Mouse (Mus musculus): ENCODE data around the gene Gm10645. TPM values are rescaled to one million over a fixed set of nuclear protein-coding genes. Genes with fewer than 3 reads are reported as not detected.

Gene Gm10645
- polyA plus RNA-seq, 1 experiment from 2014 or later, result 5.6 TPM

DNA sequence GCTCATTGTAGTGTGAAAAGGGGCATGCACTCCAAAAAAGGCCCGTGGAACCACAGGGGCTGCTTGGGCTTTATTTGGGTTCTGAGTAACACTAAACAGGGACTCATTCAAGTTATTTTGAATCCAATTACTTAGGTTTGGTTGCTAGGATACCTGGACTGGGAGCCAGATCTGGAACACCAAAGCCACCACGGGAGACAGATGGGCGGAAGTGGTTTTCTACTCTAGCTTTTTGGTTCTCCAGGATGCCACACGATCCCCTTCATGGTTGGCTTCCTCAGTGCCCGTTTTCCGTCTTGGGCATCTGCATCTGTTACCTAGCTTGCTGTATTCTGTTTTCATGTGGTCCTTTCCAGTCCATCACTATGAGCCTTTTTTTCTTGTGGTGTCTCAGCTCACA lies 30.1 kb upstream of the Gm10645 start:
- no peak for ATAC-seq (ENCODE audit: insufficient number of reproducible peaks, insufficient read depth, low FRiP score, low read depth)
- Histone ChIP-seq H3K9me3 (ENCODE audit: control insufficient read depth, low read depth, low read length) (no peaks in the 10 kb centered on the region), H3K9ac (replicated peaks; ENCODE audit: low read depth, low read length) (no peak overlapping the region), H3K27me3 (ENCODE audit: control insufficient read depth, insufficient read depth, low read length) (no peaks in the 10 kb centered on the region), H3K27ac (ENCODE audit: low read length) (no peak overlapping the region), H3K4me2 (replicated peaks; ENCODE audit: low read depth, low read length) (no peak overlapping the region), H3K36me3 (ENCODE audit: control insufficient read depth, insufficient read depth, low read length) (no peaks in the 10 kb centered on the region), H3K4me3 (ENCODE audit: low read depth, low read length) (no peak overlapping the region), H3K4me1 (ENCODE audit: control insufficient read depth, insufficient read depth, low read length) (peaks cover 17% of the 10 kb centered on the region)
- WGBS, result 81% methylated on average over 6 of the region's 6 CpGs

- Histone ChIP-seq H3K36me3 (ENCODE audit: control insufficient read depth, insufficient read depth, low read length) (no peaks in the 10 kb centered on the region), H3K27ac (ENCODE audit: low read length) (no peak overlapping the region), H3K4me1 (ENCODE audit: control insufficient read depth, insufficient read depth, low read length) (peaks cover 8% of the 10 kb centered on the region), H3K4me2 (replicated peaks; ENCODE audit: low read depth, low read length) (no peak overlapping the region), H3K9me3 (ENCODE audit: control insufficient read depth, low read depth, low read length) (no peaks in the 10 kb centered on the region), H3K9ac (replicated peaks; ENCODE audit: low read depth, low read length) (no peak overlapping the region), H3K27me3 (ENCODE audit: control insufficient read depth, insufficient read depth, low read length) (no peaks in the 10 kb centered on the region), H3K4me3 (ENCODE audit: low read depth, low read length) (no peak overlapping the region)
- WGBS, result 59% methylated on average over 4 of the region's 4 CpGs
- ATAC-seq (ENCODE audit: insufficient number of reproducible peaks, insufficient read depth, low FRiP score, low read depth), result no peak
These were observed 23.6 kb upstream of the Gm10645 start for GRCm38 (mm10) chr8:83189538-83190095.

DNA sequence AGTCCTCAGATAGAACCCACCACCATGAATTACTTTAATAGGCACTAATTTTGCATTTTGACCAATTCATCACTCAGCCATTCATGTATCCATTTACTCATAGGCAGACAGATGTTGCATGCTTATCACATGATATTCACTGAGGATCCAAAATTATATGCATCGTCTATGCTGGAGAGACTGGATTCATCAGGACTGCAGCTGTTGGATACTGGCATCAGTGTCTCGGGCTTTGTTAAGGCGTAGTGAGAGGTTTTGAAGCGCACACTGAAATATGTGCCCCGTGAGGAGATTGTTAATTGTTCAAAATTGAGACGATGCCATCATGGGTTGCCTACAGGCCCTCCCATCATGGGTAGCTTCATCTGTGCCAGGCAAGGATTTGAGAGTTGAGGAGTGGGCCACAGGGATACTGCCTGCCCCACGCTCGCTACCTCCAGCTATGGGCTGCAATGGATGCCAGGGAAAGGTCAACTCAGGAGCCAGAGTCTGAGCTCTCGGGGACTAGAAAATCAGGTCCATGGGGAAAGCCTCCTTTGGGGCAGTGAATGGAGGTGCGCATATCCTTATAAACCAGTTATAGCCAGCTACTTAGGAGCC lies 21.5 kb upstream of the Gm10645 start:
- 88% methylated on average over 10 of the region's 10 CpGs for WGBS
- Histone ChIP-seq H3K9me3 (ENCODE audit: control insufficient read depth, low read depth, low read length) (no peaks in the 10 kb centered on the region), H3K4me2 (replicated peaks; ENCODE audit: low read depth, low read length) (no peak overlapping the region), H3K4me1 (ENCODE audit: control insufficient read depth, insufficient read depth, low read length) (peaks cover 25% of the 10 kb centered on the region), H3K4me3 (ENCODE audit: low read depth, low read length) (no peak overlapping the region), H3K27me3 (ENCODE audit: control insufficient read depth, insufficient read depth, low read length) (no peaks in the 10 kb centered on the region), H3K27ac (ENCODE audit: low read length) (no peak overlapping the region), H3K36me3 (ENCODE audit: control insufficient read depth, insufficient read depth, low read length) (no peaks in the 10 kb centered on the region), H3K9ac (replicated peaks; ENCODE audit: low read depth, low read length) (no peak overlapping the region)
- ATAC-seq (ENCODE audit: insufficient number of reproducible peaks, insufficient read depth, low FRiP score, low read depth), result no peak

DNA sequence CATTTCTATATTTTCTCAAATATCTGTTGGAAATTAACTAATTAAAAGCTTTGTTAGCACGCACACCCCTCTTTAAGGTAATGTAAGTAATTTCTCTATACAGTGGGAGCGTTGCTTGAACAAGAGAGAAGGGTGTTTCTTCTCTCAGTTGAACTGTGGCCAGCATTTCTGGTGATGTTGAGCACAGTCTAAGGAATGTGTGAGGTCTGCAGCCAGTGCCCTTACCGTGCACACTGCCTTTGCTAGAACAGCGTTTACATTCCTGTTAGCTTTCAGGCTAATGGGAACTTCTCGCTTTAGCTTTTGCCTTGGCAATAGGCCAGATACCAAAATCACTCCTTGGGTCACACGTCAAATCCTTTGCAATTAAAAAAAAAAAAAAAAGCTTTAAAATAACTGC lies 20.4 kb upstream of the Gm10645 start:
- Histone ChIP-seq H3K9me3 (ENCODE audit: control insufficient read depth, low read depth, low read length) (no peaks in the 10 kb centered on the region), H3K36me3 (ENCODE audit: control insufficient read depth, insufficient read depth, low read length) (no peaks in the 10 kb centered on the region), H3K4me3 (ENCODE audit: low read depth, low read length) (no peak overlapping the region), H3K4me2 (replicated peaks; ENCODE audit: low read depth, low read length) (no peak overlapping the region), H3K27me3 (ENCODE audit: control insufficient read depth, insufficient read depth, low read length) (no peaks in the 10 kb centered on the region), H3K27ac (ENCODE audit: low read length) (no peak overlapping the region), H3K9ac (replicated peaks; ENCODE audit: low read depth, low read length) (no peak overlapping the region), H3K4me1 (ENCODE audit: control insufficient read depth, insufficient read depth, low read length) (peaks cover 27% of the 10 kb centered on the region)
- ATAC-seq (ENCODE audit: insufficient number of reproducible peaks, insufficient read depth, low FRiP score, low read depth), result 0 out of 2 replicates have a peak, but pooled peaks have one; percentile 30
- WGBS, result 23% methylated on average over 6 of the region's 6 CpGs

GRCm38 (mm10) chr8:83182784-83183183 lies 16.8 kb upstream of the Gm10645 start:
- H3K4me1 ChIP-seq (ENCODE audit: control insufficient read depth, insufficient read depth, low read length), result peaks cover 36% of the 10 kb centered on the region
- H3K27me3 ChIP-seq (ENCODE audit: control insufficient read depth, insufficient read depth, low read length), result no peaks in the 10 kb centered on the region
- no peak overlapping the region for H3K4me3 ChIP-seq (ENCODE audit: low read depth, low read length)
- no peaks in the 10 kb centered on the region for H3K36me3 ChIP-seq (ENCODE audit: control insufficient read depth, insufficient read depth, low read length)
- H3K4me2 ChIP-seq (replicated peaks; ENCODE audit: low read depth, low read length), result no peak overlapping the region
- no peaks in the 10 kb centered on the region for H3K9me3 ChIP-seq (ENCODE audit: control insufficient read depth, low read depth, low read length)
- WGBS, result 57% methylated on average over 5 of the region's 5 CpGs
- ATAC-seq (ENCODE audit: insufficient number of reproducible peaks, insufficient read depth, low FRiP score, low read depth), result no peak
- peak overlapping the region; percentile 92 for H3K27ac ChIP-seq (ENCODE audit: low read length)
- no peak overlapping the region for H3K9ac ChIP-seq (replicated peaks; ENCODE audit: low read depth, low read length)

GRCm38 (mm10) chr8:83181851-83182482 lies 16.0 kb upstream of the Gm10645 start:
- ATAC-seq (ENCODE audit: insufficient number of reproducible peaks, insufficient read depth, low FRiP score, low read depth), result peak; percentile 66
- 23% methylated on average over 6 of the region's 6 CpGs for WGBS
- peak overlapping the region; percentile 92 for H3K27ac ChIP-seq (ENCODE audit: low read length)
- H3K36me3 ChIP-seq (ENCODE audit: control insufficient read depth, insufficient read depth, low read length), result no peaks in the 10 kb centered on the region
- H3K4me3 ChIP-seq (ENCODE audit: low read depth, low read length), result no peak overlapping the region
- no peak overlapping the region for H3K9ac ChIP-seq (replicated peaks; ENCODE audit: low read depth, low read length)
- H3K9me3 ChIP-seq (ENCODE audit: control insufficient read depth, low read depth, low read length), result no peaks in the 10 kb centered on the region
- no peak overlapping the region for H3K4me2 ChIP-seq (replicated peaks; ENCODE audit: low read depth, low read length)
- peaks cover 41% of the 10 kb centered on the region for H3K4me1 ChIP-seq (ENCODE audit: control insufficient read depth, insufficient read depth, low read length)
- H3K27me3 ChIP-seq (ENCODE audit: control insufficient read depth, insufficient read depth, low read length), result no peaks in the 10 kb centered on the region

GRCm38 (mm10) chr8:83178228-83178742 lies 12.3 kb upstream of the Gm10645 start:
- Histone ChIP-seq H3K4me1 (ENCODE audit: control insufficient read depth, insufficient read depth, low read length) (peaks cover 28% of the 10 kb centered on the region), H3K9me3 (ENCODE audit: control insufficient read depth, low read depth, low read length) (no peaks in the 10 kb centered on the region), H3K36me3 (ENCODE audit: control insufficient read depth, insufficient read depth, low read length) (no peaks in the 10 kb centered on the region), H3K4me2 (replicated peaks; ENCODE audit: low read depth, low read length) (0 out of 2 replicates have a peak overlapping the region, but pooled peaks have one; percentile 10), H3K27me3 (ENCODE audit: control insufficient read depth, insufficient read depth, low read length) (no peaks in the 10 kb centered on the region), H3K4me3 (ENCODE audit: low read depth, low read length) (no peak overlapping the region), H3K9ac (replicated peaks; ENCODE audit: low read depth, low read length) (no peak overlapping the region), H3K27ac (ENCODE audit: low read length) (peak overlapping the region; percentile 82)
- ATAC-seq (ENCODE audit: insufficient number of reproducible peaks, insufficient read depth, low FRiP score, low read depth), result peak; percentile 40
- 5% methylated on average over 9 of the region's 9 CpGs for WGBS

DNA sequence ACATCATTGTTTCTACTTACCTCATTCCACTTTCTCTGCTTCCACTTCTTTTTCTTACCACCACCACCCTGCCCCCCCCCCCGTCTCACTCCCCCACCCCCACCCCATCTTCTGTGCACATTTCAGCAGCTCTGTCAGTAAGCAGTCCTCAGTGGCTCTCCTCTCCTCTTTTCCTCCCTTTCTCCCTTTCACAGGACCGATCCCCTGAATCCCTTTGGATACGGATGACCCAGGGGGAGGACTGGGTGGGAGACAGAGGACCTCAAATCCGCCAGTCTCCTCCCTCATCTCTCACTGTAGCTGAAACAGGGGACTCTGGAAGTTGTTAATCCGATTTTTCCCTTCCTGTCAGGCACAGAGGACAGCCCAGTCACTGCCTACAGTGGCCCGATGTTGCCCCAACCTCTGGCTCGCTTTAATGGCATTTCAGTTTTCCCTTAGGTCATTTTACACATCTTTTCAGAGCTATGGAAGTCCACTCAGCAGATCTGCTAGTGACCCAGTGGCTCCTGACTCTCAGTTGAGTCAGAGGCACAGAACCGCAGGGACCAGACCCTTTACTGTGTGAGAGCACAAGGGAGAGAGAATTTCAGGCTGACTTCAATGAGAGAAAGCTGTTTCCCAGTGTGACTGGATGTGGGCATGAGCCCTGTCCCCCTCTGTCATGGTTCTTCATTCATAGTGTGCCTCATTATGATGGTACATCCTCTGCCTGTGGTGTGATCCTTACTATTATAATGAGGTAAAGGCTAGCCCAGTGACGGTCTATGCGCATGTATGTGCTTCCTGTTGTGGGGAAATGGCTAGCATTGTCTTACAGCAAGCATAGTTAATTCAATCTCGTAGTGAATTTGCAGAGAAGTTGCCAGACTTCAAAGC lies 11.6 kb upstream of the Gm10645 start:
- Histone ChIP-seq H3K4me1 (ENCODE audit: control insufficient read depth, insufficient read depth, low read length) (peaks cover 22% of the 10 kb centered on the region), H3K9ac (replicated peaks; ENCODE audit: low read depth, low read length) (no peak overlapping the region), H3K27ac (ENCODE audit: low read length) (peak overlapping the region; percentile 82), H3K9me3 (ENCODE audit: control insufficient read depth, low read depth, low read length) (no peaks in the 10 kb centered on the region), H3K4me2 (replicated peaks; ENCODE audit: low read depth, low read length) (0 out of 2 replicates have a peak overlapping the region, but pooled peaks have one; percentile 10), H3K36me3 (ENCODE audit: control insufficient read depth, insufficient read depth, low read length) (no peaks in the 10 kb centered on the region), H3K27me3 (ENCODE audit: control insufficient read depth, insufficient read depth, low read length) (no peaks in the 10 kb centered on the region), H3K4me3 (ENCODE audit: low read depth, low read length) (no peak overlapping the region)
- 22% methylated on average over 11 of the region's 11 CpGs for WGBS
- no peak for ATAC-seq (ENCODE audit: insufficient number of reproducible peaks, insufficient read depth, low FRiP score, low read depth)
